Mouse (Mus musculus) CH12.LX (cell line): ENCODE measurements around the gene Tacr1. TPM values are rescaled to one million over a fixed set of nuclear protein-coding genes. Genes with fewer than 3 reads are reported as not detected.
A peak's percentile ranks its signal among the peaks of the same experiment; 100 is the strongest.

Source experiments
- DNase-seq: peaks from one replicate; pipeline ENCODE4 v3.0.0-alpha.2; 2013; ENCODE audit errors: extremely low read depth
- H3K27ac ChIP-seq: 2 replicates; pipeline ENCODE4 v1.5.1; 2012; ENCODE audit warnings: low read depth, mild to moderate bottlenecking, control low read depth, moderate library complexity; ENCODE audit not compliant: insufficient read depth
- H3K27me3 ChIP-seq: replicated peaks from 2 replicates; pipeline ENCODE3; 2012; ENCODE audit warnings: inconsistent platforms
- H3K36me3 ChIP-seq, 2 experiments: replicated peaks in 1 of 2; 2 replicates each; pipeline versions ENCODE3 to v1.6.1; 2012; ENCODE audit warnings: inconsistent platforms in 1 of 2, low read length in 1 of 2, mild to moderate bottlenecking in 1 of 2, mixed read lengths in 1 of 2, moderate library complexity in 1 of 2; ENCODE audit not compliant: control insufficient read depth in 1 of 2, insufficient read depth in 1 of 2
- H3K4me1 ChIP-seq, 2 experiments: 2 replicates each; pipeline ENCODE4 v1.6.1; 2012; ENCODE audit warnings: inconsistent platforms in 1 of 2, moderate library complexity in 1 of 2; ENCODE audit not compliant: insufficient read depth in 2 of 2, control insufficient read depth in 1 of 2
- H3K4me2 ChIP-seq: 2 replicates; pipeline ENCODE4 v1.6.1; 2012; ENCODE audit warnings: low read depth, mild to moderate bottlenecking, control low read depth; ENCODE audit not compliant: poor library complexity, insufficient read depth, severe bottlenecking
- H3K4me3 ChIP-seq, 3 experiments: fragments of 150-350 bp in 1 of 3; sonication (generic) in 1 of 3; replicated peaks in 1 of 3; 2 replicates each; pipeline versions ENCODE3 to v1.5.1; 2011 to 2012; ENCODE audit warnings: low read depth in 2 of 3, low read length in 2 of 3, mild to moderate bottlenecking in 2 of 3, moderate library complexity in 2 of 3, control low read depth in 1 of 3, improper control_type of control experiment in 1 of 3, inconsistent platforms in 1 of 3, mixed read lengths in 1 of 3; ENCODE audit not compliant: poor library complexity in 1 of 3
- H3K79me2 ChIP-seq: replicated peaks from 2 replicates; pipeline ENCODE4 v1.6.1; 2012; ENCODE audit warnings: mild to moderate bottlenecking, moderate library complexity; ENCODE audit not compliant: control insufficient read depth, poor library complexity, insufficient read depth, severe bottlenecking; ENCODE audit errors: extremely low read depth
- H3K9ac ChIP-seq: 2 replicates; pipeline ENCODE4 v1.6.1; 2012; ENCODE audit warnings: low read depth, mild to moderate bottlenecking, control low read depth, moderate library complexity; ENCODE audit not compliant: insufficient read depth
- H3K9me3 ChIP-seq: replicated peaks from 2 replicates; pipeline ENCODE3; 2012; ENCODE audit warnings: low read length, inconsistent platforms, mixed read lengths
- BHLHE40 ChIP-seq: IDR thresholded peaks from 2 replicates; pipeline ENCODE4 v1.6.1; 2011; ENCODE audit warnings: mild to moderate bottlenecking, low read depth, low read length, improper control_type of control experiment
- CHD1 ChIP-seq: IDR thresholded peaks from 2 replicates; pipeline ENCODE4 v1.6.1; 2012; ENCODE audit warnings: low read depth, low read length, improper control_type of control experiment, inconsistent platforms
- CHD2 ChIP-seq: IDR thresholded peaks from 2 replicates; pipeline ENCODE4 v1.6.1; 2011; ENCODE audit warnings: low read length, improper control_type of control experiment
- CTCF ChIP-seq, 2 experiments: IDR thresholded peaks in 1 of 2; conservative IDR thresholded peaks in 1 of 2; 2 replicates each; pipeline ENCODE4 v1.5.1; 2011 to 2012; ENCODE audit warnings: low read depth in 2 of 2, low read length in 2 of 2, improper control_type of control experiment in 1 of 2, inconsistent platforms in 1 of 2, mild to moderate bottlenecking in 1 of 2, moderate library complexity in 1 of 2
- E2F4 ChIP-seq: IDR thresholded peaks from 2 replicates; pipeline ENCODE4 v1.6.1; 2011; ENCODE audit warnings: low read depth, low read length, improper control_type of control experiment; ENCODE audit not compliant: insufficient replicate concordance
- ELF1 ChIP-seq: IDR thresholded peaks from 2 replicates; pipeline ENCODE4 v1.6.1; 2014; ENCODE audit warnings: low read depth, mild to moderate bottlenecking, inconsistent platforms, low read length, improper control_type of control experiment
- ETS1 ChIP-seq: conservative IDR thresholded peaks from 2 replicates; pipeline ENCODE4 v1.6.1; 2012; ENCODE audit warnings: low read depth, mild to moderate bottlenecking, inconsistent platforms, low read length, improper control_type of control experiment, moderate library complexity
- IRF4 ChIP-seq: IDR thresholded peaks from 2 replicates; pipeline ENCODE4 v1.6.1; 2014; ENCODE audit warnings: low read depth, mild to moderate bottlenecking, inconsistent platforms, low read length, improper control_type of control experiment
- JUN ChIP-seq: IDR thresholded peaks from 2 replicates; pipeline ENCODE4 v1.6.1; 2011; ENCODE audit warnings: low read depth, mild to moderate bottlenecking, low read length, improper control_type of control experiment, moderate library complexity; ENCODE audit not compliant: insufficient read depth
- KAT2A ChIP-seq: IDR thresholded peaks from 2 replicates; pipeline ENCODE4 v1.6.1; 2012; ENCODE audit warnings: low read length, improper control_type of control experiment, inconsistent platforms; ENCODE audit not compliant: insufficient replicate concordance
- MAZ ChIP-seq: IDR thresholded peaks from 2 replicates; pipeline ENCODE4 v1.6.1; 2012; ENCODE audit warnings: low read depth, mild to moderate bottlenecking, inconsistent platforms, low read length, improper control_type of control experiment, moderate library complexity
- MYC ChIP-seq: IDR thresholded peaks from 2 replicates; pipeline ENCODE4 v1.6.1; 2011; ENCODE audit warnings: low read depth, mild to moderate bottlenecking, improper control_type of control experiment, low read length
- POLR2AphosphoS2 ChIP-seq: IDR thresholded peaks from 2 replicates; pipeline ENCODE4 v1.6.1; 2011; ENCODE audit warnings: low read depth, low read length, improper control_type of control experiment
- RAD21 ChIP-seq: IDR thresholded peaks from 2 replicates; pipeline ENCODE4 v1.6.1; 2011; ENCODE audit warnings: low read depth, mild to moderate bottlenecking, low read length, improper control_type of control experiment, moderate library complexity
- SMC3 ChIP-seq: IDR thresholded peaks from 2 replicates; pipeline ENCODE4 v1.6.1; 2011; ENCODE audit warnings: low read depth, low read length, improper control_type of control experiment
- TCF12 ChIP-seq: IDR thresholded peaks from 2 replicates; pipeline ENCODE4 v1.6.1; 2014; ENCODE audit warnings: low read depth, mild to moderate bottlenecking, inconsistent platforms, low read length, improper control_type of control experiment
- UBTF ChIP-seq: IDR thresholded peaks from 2 replicates; pipeline ENCODE4 v1.6.1; 2012; ENCODE audit warnings: low read depth, mild to moderate bottlenecking, inconsistent platforms, low read length, improper control_type of control experiment, moderate library complexity
- ZMIZ1 ChIP-seq: IDR thresholded peaks from 2 replicates; pipeline ENCODE4 v1.6.1; 2012; ENCODE audit warnings: low read depth, mild to moderate bottlenecking, inconsistent platforms, low read length, improper control_type of control experiment
- dilution Hi-C: fragments of 300-500 bp; cut with MboI; formaldehyde crosslinking; loops from 2 replicates; pipeline ENCODE4 v1.14.3; 2020; ENCODE audit warnings: low sequenced_read_pairs; ENCODE audit not compliant: extremely low pct_unique_long_range_greater_than_20kb, extremely low pct_ligation_motif_present
- in situ Hi-C: fragments of 300-500 bp; cut with MboI; formaldehyde crosslinking; loops from 3 replicates; pipeline ENCODE4 v1.14.3; 2019; ENCODE audit warnings: low sequenced_read_pairs, low pct_ligation_motif_present, low pct_unique_long_range_greater_than_20kb, mixed read lengths
- polyA plus RNA-seq: library from polyadenylated mRNA; unstranded; fragments of >175 nt; gene quantifications from 2 replicates; pipeline ENCODE4 v1.2.1, GENCODE M21; 2012; ENCODE audit warnings: low read depth; ENCODE audit not compliant: insufficient read length
- total RNA-seq, 2 experiments: library from RNA; depleted of rRNA; stranded (reverse); fragments of 300-350 nt in 1 of 2; fragments of >200 nt in 1 of 2; gene quantifications; 2 replicates each; pipeline ENCODE4 v1.2.3; 2012 to 2014

Tacr1 gene
- total and polyA plus RNA-seq, 3 experiments, result not detected

DNA sequence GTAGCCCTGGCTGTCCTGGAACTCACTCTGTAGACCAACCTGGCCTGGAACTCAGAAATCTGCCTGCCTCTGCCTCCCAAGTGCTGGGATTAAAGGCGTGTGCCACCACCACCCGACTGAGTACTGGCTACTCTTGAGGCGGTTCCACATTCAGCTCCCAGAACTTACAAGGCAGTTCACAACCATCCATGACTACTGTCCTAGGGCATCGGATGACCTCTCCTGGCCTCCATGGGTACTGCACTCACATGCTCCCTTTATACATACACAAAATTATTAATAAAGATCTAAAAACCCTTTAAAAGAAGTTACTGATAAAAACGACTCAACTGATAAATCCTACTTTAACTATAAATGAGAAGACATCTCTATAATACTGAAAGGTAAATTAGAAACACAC lies 18.6 kb upstream of the Tacr1 start:
- dilution Hi-C loops, result no loop called here
- no peak overlapping the region for H3K4me2 ChIP-seq
- DNase-seq, result no peak
- peaks cover 2% of the 10 kb centered on the region for H3K27me3 ChIP-seq
- peak in 1 of 2 experiments; percentile 17; a peak in 2 of 4 replicates for TF ChIP-seq CTCF (conservative IDR thresholded peaks at IDR 0.05 in 1 of 2, IDR thresholded peaks at IDR 0.05 in 1 of 2; ENCODE audit: low read depth in 2 of 2, low read length in 2 of 2)
- TF ChIP-seq TCF12, result no peak
- TF ChIP-seq RAD21, result no peak
- no peak for TF ChIP-seq KAT2A
- peak; percentile 10; the same call in 1 of the 2 replicates for TF ChIP-seq SMC3
- TF ChIP-seq ZMIZ1, result no peak
- TF ChIP-seq POLR2AphosphoS2, result no peak
- TF ChIP-seq MYC, result no peak
- H3K79me2 ChIP-seq, result no peaks in the 10 kb centered on the region
- H3K4me3 ChIP-seq, result no peak overlapping the region
- no peak overlapping the region for H3K27ac ChIP-seq
- in situ Hi-C loops, result no loop called here
- H3K9ac ChIP-seq, result no peak overlapping the region
- no peaks in the 10 kb centered on the region for H3K4me1 ChIP-seq
- peaks cover 6% of the 10 kb centered on the region for H3K9me3 ChIP-seq
- H3K36me3 ChIP-seq, result no peaks in the 10 kb centered on the region

DNA sequence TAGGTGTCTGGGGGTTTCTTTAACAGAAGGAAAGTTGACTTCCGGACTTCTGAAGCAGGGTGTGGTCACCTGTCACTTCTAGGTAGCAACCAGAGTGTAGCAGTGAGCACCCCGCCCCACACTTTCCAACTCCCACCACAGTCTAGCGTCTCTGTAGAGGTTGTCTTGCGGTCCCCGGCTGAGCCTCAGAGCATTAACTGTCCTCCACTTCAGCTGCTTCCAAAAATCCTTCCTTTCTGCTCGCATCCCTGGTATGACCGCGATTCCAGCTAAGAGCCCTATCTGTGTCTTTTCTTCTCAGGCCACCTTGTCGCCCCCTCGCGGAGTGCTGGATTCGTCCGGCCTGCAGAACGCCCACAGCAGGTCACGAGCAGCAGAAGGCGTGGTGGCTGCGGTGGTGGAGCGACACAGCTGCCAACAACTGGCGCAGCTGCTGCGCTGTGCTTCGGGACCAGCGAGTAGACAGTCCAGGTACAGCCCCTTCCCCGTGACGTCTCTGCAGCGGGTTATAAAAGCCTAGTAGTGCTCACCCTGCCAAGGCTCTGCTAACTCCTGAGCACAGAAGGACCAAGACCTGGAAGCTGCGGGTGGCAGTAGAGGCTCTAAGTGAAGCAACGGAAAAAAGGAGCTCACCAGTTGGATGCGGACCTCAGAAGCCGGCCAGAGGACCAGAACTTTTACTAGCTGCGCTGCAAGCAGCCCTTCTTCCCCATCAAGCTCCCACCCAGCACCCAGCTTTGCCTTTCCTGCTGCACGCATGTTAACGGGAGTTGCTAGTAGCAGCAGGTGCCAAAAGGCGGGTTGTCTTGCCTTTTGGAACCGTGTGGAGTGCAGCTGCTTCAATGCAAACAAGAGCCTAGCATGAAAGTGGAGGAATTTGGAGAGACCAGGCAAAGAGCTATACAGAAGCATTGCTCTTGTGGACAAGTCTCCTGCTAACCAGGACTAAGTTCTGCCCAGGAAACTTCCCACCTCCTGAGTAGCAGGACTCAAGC lies 664 bp downstream of the Tacr1 start:
- TF ChIP-seq MYC, result no peak
- TF ChIP-seq E2F4, result no peak
- no peak for TF ChIP-seq TCF12
- TF ChIP-seq CTCF (conservative IDR thresholded peaks at IDR 0.05 in 1 of 2, IDR thresholded peaks at IDR 0.05 in 1 of 2; ENCODE audit: low read depth in 2 of 2, low read length in 2 of 2), result no peak
- TF ChIP-seq ETS1, result no peak
- TF ChIP-seq BHLHE40, result no peak
- TF ChIP-seq POLR2AphosphoS2, result no peak
- Histone ChIP-seq H3K9ac (no peak overlapping the region), H3K36me3 (no peaks in the 10 kb centered on the region), H3K4me1 (no peaks in the 10 kb centered on the region), H3K9me3 (no peaks in the 10 kb centered on the region), H3K27me3 (peaks cover 46% of the 10 kb centered on the region), H3K79me2 (no peaks in the 10 kb centered on the region), H3K4me2 (no peak overlapping the region), H3K27ac (no peak overlapping the region), H3K4me3 (no peak overlapping the region)
- no peak for DNase-seq
- in situ Hi-C loops, result no loop called here
- dilution Hi-C loops, result no loop called here

- TF ChIP-seq CTCF (conservative IDR thresholded peaks at IDR 0.05 in 1 of 2, IDR thresholded peaks at IDR 0.05 in 1 of 2; ENCODE audit: low read depth in 2 of 2, low read length in 2 of 2), result peak in 1 of 2 experiments; percentile 53; a peak in 2 of 4 replicates
- TF ChIP-seq CHD1, result no peak
- no peak for TF ChIP-seq MAZ
- TF ChIP-seq SMC3, result peak; percentile 31
- no peak for TF ChIP-seq IRF4
- TF ChIP-seq ELF1, result no peak
- TF ChIP-seq CHD2, result no peak
- TF ChIP-seq POLR2AphosphoS2, result no peak
- peak; percentile 9 for TF ChIP-seq RAD21
- no peak for TF ChIP-seq UBTF
- no peak for TF ChIP-seq JUN
- TF ChIP-seq, all 38 proteins: peak for 3
- Histone ChIP-seq H3K79me2 (no peaks in the 10 kb centered on the region), H3K9me3 (peaks cover under 1% of the 10 kb centered on the region), H3K27me3 (peaks cover 38% of the 10 kb centered on the region), H3K4me3 (no peak overlapping the region), H3K36me3 (no peaks in the 10 kb centered on the region), H3K27ac (no peak overlapping the region), H3K4me1 (no peaks in the 10 kb centered on the region), H3K4me2 (no peak overlapping the region), H3K9ac (no peak overlapping the region)
- no peak for DNase-seq
- in situ Hi-C loops (no loop called here), dilution Hi-C loops (no loop called here)
These were observed 16.2 kb downstream of the Tacr1 start for GRCm38 (mm10) chr6:82418367-82418766.
